Mouse (Mus musculus) CH12.LX (cell line): ENCODE results near the gene Ces1a. TPM values are rescaled to one million over a fixed set of nuclear protein-coding genes. Genes with fewer than 3 reads are reported as not detected.

ENCODE experiments used
- DNase-seq: peaks from one replicate; pipeline ENCODE4 v3.0.0-alpha.2; 2013; ENCODE audit errors: extremely low read depth
- H3K27ac ChIP-seq: 2 replicates; pipeline ENCODE4 v1.5.1; 2012; ENCODE audit warnings: low read depth, mild to moderate bottlenecking, control low read depth, moderate library complexity; ENCODE audit not compliant: insufficient read depth
- H3K27me3 ChIP-seq: replicated peaks from 2 replicates; pipeline ENCODE3; 2012; ENCODE audit warnings: inconsistent platforms
- H3K36me3 ChIP-seq, 2 experiments: replicated peaks in 1 of 2; 2 replicates each; pipeline versions ENCODE3 to v1.6.1; 2012; ENCODE audit warnings: inconsistent platforms in 1 of 2, low read length in 1 of 2, mild to moderate bottlenecking in 1 of 2, mixed read lengths in 1 of 2, moderate library complexity in 1 of 2; ENCODE audit not compliant: control insufficient read depth in 1 of 2, insufficient read depth in 1 of 2
- H3K4me1 ChIP-seq, 2 experiments: 2 replicates each; pipeline ENCODE4 v1.6.1; 2012; ENCODE audit warnings: inconsistent platforms in 1 of 2, moderate library complexity in 1 of 2; ENCODE audit not compliant: insufficient read depth in 2 of 2, control insufficient read depth in 1 of 2
- H3K4me2 ChIP-seq: 2 replicates; pipeline ENCODE4 v1.6.1; 2012; ENCODE audit warnings: low read depth, mild to moderate bottlenecking, control low read depth; ENCODE audit not compliant: poor library complexity, insufficient read depth, severe bottlenecking
- H3K4me3 ChIP-seq, 3 experiments: fragments of 150-350 bp in 1 of 3; sonication (generic) in 1 of 3; replicated peaks in 1 of 3; 2 replicates each; pipeline versions ENCODE3 to v1.5.1; 2011 to 2012; ENCODE audit warnings: low read depth in 2 of 3, low read length in 2 of 3, mild to moderate bottlenecking in 2 of 3, moderate library complexity in 2 of 3, control low read depth in 1 of 3, improper control_type of control experiment in 1 of 3, inconsistent platforms in 1 of 3, mixed read lengths in 1 of 3; ENCODE audit not compliant: poor library complexity in 1 of 3
- H3K79me2 ChIP-seq: replicated peaks from 2 replicates; pipeline ENCODE4 v1.6.1; 2012; ENCODE audit warnings: mild to moderate bottlenecking, moderate library complexity; ENCODE audit not compliant: control insufficient read depth, poor library complexity, insufficient read depth, severe bottlenecking; ENCODE audit errors: extremely low read depth
- H3K9ac ChIP-seq: 2 replicates; pipeline ENCODE4 v1.6.1; 2012; ENCODE audit warnings: low read depth, mild to moderate bottlenecking, control low read depth, moderate library complexity; ENCODE audit not compliant: insufficient read depth
- H3K9me3 ChIP-seq: replicated peaks from 2 replicates; pipeline ENCODE3; 2012; ENCODE audit warnings: low read length, inconsistent platforms, mixed read lengths
- E2F4 ChIP-seq: IDR thresholded peaks from 2 replicates; pipeline ENCODE4 v1.6.1; 2011; ENCODE audit warnings: low read depth, low read length, improper control_type of control experiment; ENCODE audit not compliant: insufficient replicate concordance
- ELF1 ChIP-seq: IDR thresholded peaks from 2 replicates; pipeline ENCODE4 v1.6.1; 2014; ENCODE audit warnings: low read depth, mild to moderate bottlenecking, inconsistent platforms, low read length, improper control_type of control experiment
- EP300 ChIP-seq: IDR thresholded peaks from 2 replicates; pipeline ENCODE4 v1.6.1; 2011; ENCODE audit warnings: low read length, improper control_type of control experiment
- ETS1 ChIP-seq: conservative IDR thresholded peaks from 2 replicates; pipeline ENCODE4 v1.6.1; 2012; ENCODE audit warnings: low read depth, mild to moderate bottlenecking, inconsistent platforms, low read length, improper control_type of control experiment, moderate library complexity
- GABPA ChIP-seq: IDR thresholded peaks from 2 replicates; pipeline ENCODE4 v1.6.1; 2012; ENCODE audit warnings: low read depth, low read length, improper control_type of control experiment, inconsistent platforms; ENCODE audit not compliant: insufficient replicate concordance
- IRF4 ChIP-seq: IDR thresholded peaks from 2 replicates; pipeline ENCODE4 v1.6.1; 2014; ENCODE audit warnings: low read depth, mild to moderate bottlenecking, inconsistent platforms, low read length, improper control_type of control experiment
- JUN ChIP-seq: IDR thresholded peaks from 2 replicates; pipeline ENCODE4 v1.6.1; 2011; ENCODE audit warnings: low read depth, mild to moderate bottlenecking, low read length, improper control_type of control experiment, moderate library complexity; ENCODE audit not compliant: insufficient read depth
- JUND ChIP-seq: conservative IDR thresholded peaks from 2 replicates; pipeline ENCODE4 v1.6.1; 2011; ENCODE audit warnings: low read depth, low read length, improper control_type of control experiment
- MAX ChIP-seq: IDR thresholded peaks from 2 replicates; pipeline ENCODE4 v1.6.1; 2011; ENCODE audit warnings: low read length, improper control_type of control experiment
- MAZ ChIP-seq: IDR thresholded peaks from 2 replicates; pipeline ENCODE4 v1.6.1; 2012; ENCODE audit warnings: low read depth, mild to moderate bottlenecking, inconsistent platforms, low read length, improper control_type of control experiment, moderate library complexity
- MEF2A ChIP-seq: IDR thresholded peaks from 2 replicates; pipeline ENCODE4 v1.6.1; 2014; ENCODE audit warnings: low read depth, mild to moderate bottlenecking, inconsistent platforms, low read length, improper control_type of control experiment, borderline replicate concordance
- MXI1 ChIP-seq: IDR thresholded peaks from 2 replicates; pipeline ENCODE4 v1.6.1; 2011; ENCODE audit warnings: mild to moderate bottlenecking, low read depth, low read length, improper control_type of control experiment
- MYC ChIP-seq: IDR thresholded peaks from 2 replicates; pipeline ENCODE4 v1.6.1; 2011; ENCODE audit warnings: low read depth, mild to moderate bottlenecking, improper control_type of control experiment, low read length
- NELFE ChIP-seq: IDR thresholded peaks from 2 replicates; pipeline ENCODE4 v1.6.1; 2011; ENCODE audit warnings: low read depth, low read length, improper control_type of control experiment
- NRF1 ChIP-seq: IDR thresholded peaks from 2 replicates; pipeline ENCODE4 v1.6.1; 2014; ENCODE audit warnings: low read depth, mild to moderate bottlenecking, inconsistent platforms, low read length, improper control_type of control experiment, moderate library complexity
- PAX5 ChIP-seq: IDR thresholded peaks from 2 replicates; pipeline ENCODE4 v1.6.1; 2012; ENCODE audit warnings: low read length, inconsistent platforms, mixed read lengths
- POLR2A ChIP-seq: IDR thresholded peaks from 2 replicates; pipeline ENCODE4 v1.6.1; 2011; ENCODE audit warnings: low read depth, mild to moderate bottlenecking, improper control_type of control experiment, low read length
- POLR2AphosphoS2 ChIP-seq: IDR thresholded peaks from 2 replicates; pipeline ENCODE4 v1.6.1; 2011; ENCODE audit warnings: low read depth, low read length, improper control_type of control experiment
- RAD21 ChIP-seq: IDR thresholded peaks from 2 replicates; pipeline ENCODE4 v1.6.1; 2011; ENCODE audit warnings: low read depth, mild to moderate bottlenecking, low read length, improper control_type of control experiment, moderate library complexity
- RCOR1 ChIP-seq: conservative IDR thresholded peaks from 2 replicates; pipeline ENCODE4 v1.6.1; 2012; ENCODE audit warnings: low read depth, mild to moderate bottlenecking, inconsistent platforms, low read length, improper control_type of control experiment
- SIN3A ChIP-seq: IDR thresholded peaks from 2 replicates; pipeline ENCODE4 v1.6.1; 2012; ENCODE audit warnings: low read length, improper control_type of control experiment, inconsistent platforms
- SMC3 ChIP-seq: IDR thresholded peaks from 2 replicates; pipeline ENCODE4 v1.6.1; 2011; ENCODE audit warnings: low read depth, low read length, improper control_type of control experiment
- TBP ChIP-seq: conservative IDR thresholded peaks from 2 replicates; pipeline ENCODE4 v1.6.1; 2011; ENCODE audit warnings: low read depth, low read length, improper control_type of control experiment
- TCF12 ChIP-seq: IDR thresholded peaks from 2 replicates; pipeline ENCODE4 v1.6.1; 2014; ENCODE audit warnings: low read depth, mild to moderate bottlenecking, inconsistent platforms, low read length, improper control_type of control experiment
- USF1 ChIP-seq: IDR thresholded peaks from 2 replicates; pipeline ENCODE4 v1.6.1; 2014; ENCODE audit warnings: low read depth, mild to moderate bottlenecking, inconsistent platforms, low read length, improper control_type of control experiment
- ZC3H11A ChIP-seq: IDR thresholded peaks from 2 replicates; pipeline ENCODE4 v1.6.1; 2012; ENCODE audit warnings: low read depth, mild to moderate bottlenecking, inconsistent platforms, low read length, improper control_type of control experiment
- ZNF384 ChIP-seq: IDR thresholded peaks from 2 replicates; pipeline ENCODE4 v1.6.1; 2012; ENCODE audit warnings: low read depth, low read length, improper control_type of control experiment, inconsistent platforms
- dilution Hi-C: fragments of 300-500 bp; cut with MboI; formaldehyde crosslinking; loops from 2 replicates; pipeline ENCODE4 v1.14.3; 2020; ENCODE audit warnings: low sequenced_read_pairs; ENCODE audit not compliant: extremely low pct_unique_long_range_greater_than_20kb, extremely low pct_ligation_motif_present
- in situ Hi-C: fragments of 300-500 bp; cut with MboI; formaldehyde crosslinking; loops from 3 replicates; pipeline ENCODE4 v1.14.3; 2019; ENCODE audit warnings: low sequenced_read_pairs, low pct_ligation_motif_present, low pct_unique_long_range_greater_than_20kb, mixed read lengths
- polyA plus RNA-seq: library from polyadenylated mRNA; unstranded; fragments of >175 nt; gene quantifications from 2 replicates; pipeline ENCODE4 v1.2.1, GENCODE M21; 2012; ENCODE audit warnings: low read depth; ENCODE audit not compliant: insufficient read length
- total RNA-seq, 2 experiments: library from RNA; depleted of rRNA; stranded (reverse); fragments of 300-350 nt in 1 of 2; fragments of >200 nt in 1 of 2; gene quantifications; 2 replicates each; pipeline ENCODE4 v1.2.3; 2012 to 2014

The Ces1a gene
- total and polyA plus RNA-seq, 3 experiments: not detected

DNA sequence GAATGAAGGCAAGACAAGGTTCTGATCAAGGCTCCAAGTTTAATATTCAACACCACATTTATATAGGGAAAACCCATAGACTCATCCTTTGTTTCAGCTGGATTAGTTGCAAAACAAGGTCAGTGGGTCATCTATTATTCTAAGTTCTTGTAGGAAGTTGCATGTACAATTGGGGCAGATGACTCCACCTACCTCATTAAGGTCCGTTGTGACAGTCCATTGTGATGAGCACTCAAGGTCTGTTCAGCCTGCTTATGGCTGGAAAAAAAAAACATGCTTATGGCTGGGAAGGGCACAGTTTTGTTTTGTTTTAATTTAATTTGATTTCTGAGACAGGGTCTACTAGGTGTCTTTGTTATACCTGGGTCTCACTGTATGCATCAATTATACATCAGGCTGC is 43.3 kb upstream of the Ces1a start:
- in situ Hi-C loops: no loop called here
- no peak for DNase-seq

DNA sequence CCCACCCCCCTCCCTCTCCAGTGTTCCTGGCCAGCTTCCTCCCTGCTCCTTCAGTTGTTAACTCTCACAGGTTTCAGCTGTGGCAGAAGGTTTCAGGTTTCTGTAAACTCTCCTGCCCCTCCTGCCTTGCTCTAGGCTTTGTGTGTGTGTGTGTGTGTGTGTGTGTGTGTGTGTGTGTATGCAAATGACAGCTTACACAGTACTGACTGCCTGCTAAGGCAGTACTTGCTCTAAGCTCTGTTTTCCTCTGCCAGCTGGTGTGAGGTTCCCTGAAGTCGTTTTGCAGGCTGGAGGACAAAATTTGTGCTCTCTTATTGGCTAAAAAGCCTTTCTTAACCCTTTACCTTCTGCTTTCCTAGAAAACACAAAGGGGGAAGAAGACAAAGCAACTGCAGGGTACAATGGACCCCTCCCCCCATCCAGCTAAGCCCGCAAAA is 40.7 kb upstream of the Ces1a start:
- dilution Hi-C loops (no loop called here), in situ Hi-C loops (no loop called here)
- Histone ChIP-seq H3K9ac (no peak overlapping the region), H3K27ac (no peak overlapping the region), H3K27me3 (peaks cover 4% of the 10 kb centered on the region), H3K36me3 (no peaks in the 10 kb centered on the region), H3K4me1 (no peaks in the 10 kb centered on the region), H3K4me3 (no peak overlapping the region), H3K79me2 (no peaks in the 10 kb centered on the region), H3K4me2 (no peak overlapping the region), H3K9me3 (no peaks in the 10 kb centered on the region)
- no peak for DNase-seq
- TF ChIP-seq MAX (no peak), NELFE (no peak), MAZ (no peak), RAD21 (no peak), SIN3A (no peak), USF1 (no peak), EP300 (no peak), ETS1 (no peak), ZC3H11A (no peak), MYC (no peak), PAX5 (no peak), ELF1 (no peak), RCOR1 (no peak), NRF1 (no peak), ZNF384 (no peak), JUN (no peak), POLR2A (no peak), E2F4 (no peak), SMC3 (no peak)

More for the DNA sequence above, 43.3 kb upstream of the Ces1a start:
- Histone ChIP-seq H3K9me3 (no peaks in the 10 kb centered on the region), H3K27me3 (peaks cover 11% of the 10 kb centered on the region), H3K4me3 (no peak overlapping the region), H3K4me2 (no peak overlapping the region), H3K9ac (no peak overlapping the region), H3K79me2 (no peaks in the 10 kb centered on the region), H3K4me1 (no peaks in the 10 kb centered on the region), H3K36me3 (no peaks in the 10 kb centered on the region), H3K27ac (no peak overlapping the region)
- TF ChIP-seq MEF2A: no peak
- no peak for TF ChIP-seq JUND
- no peak for TF ChIP-seq EP300
- TF ChIP-seq GABPA: no peak
- TF ChIP-seq RAD21: no peak
- TF ChIP-seq IRF4: no peak
- TF ChIP-seq JUN: no peak
- TF ChIP-seq PAX5: no peak
- TF ChIP-seq ELF1: no peak
- no peak for TF ChIP-seq TBP
- TF ChIP-seq ZC3H11A: no peak
- no peak for TF ChIP-seq MAZ
- no peak for TF ChIP-seq MXI1
- TF ChIP-seq ZNF384: no peak
- no peak for TF ChIP-seq USF1
- no peak for TF ChIP-seq POLR2AphosphoS2
- no peak for TF ChIP-seq TCF12
- TF ChIP-seq MAX: no peak
- dilution Hi-C loops: no loop called here
